Mouse (Mus musculus) lung, postnatal 36 days (tissue): ENCODE data around the gene Mtor.

Experiments used
- DNase-seq: peaks from one replicate; pipeline ENCODE4 v3.0.0; 2022; ENCODE audit warnings: mixed read lengths

Mtor gene

GRCm38 (mm10) chr4:148491448-148491847 is 43.0 kb downstream of the Mtor start:
- DNase-seq, result no peak

DNA sequence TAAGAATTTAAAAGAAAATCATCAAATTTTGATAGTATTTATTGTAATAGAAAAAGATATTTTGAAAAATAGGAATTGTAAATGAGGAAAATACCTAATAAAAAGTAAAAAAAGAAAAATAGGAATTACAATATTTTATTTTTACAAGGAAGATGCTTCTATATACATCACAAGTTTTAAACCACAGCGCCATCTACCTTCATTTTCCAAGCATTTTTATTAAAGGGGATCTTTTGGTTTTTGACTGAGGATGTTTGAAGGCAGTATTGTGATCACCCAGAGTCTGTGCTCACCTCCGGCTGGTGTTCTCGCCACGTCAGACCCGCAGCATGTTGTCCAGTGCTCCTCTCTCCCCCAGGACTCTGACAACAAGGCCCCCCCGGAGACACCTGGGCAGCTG is 46.7 kb downstream of the Mtor start:
- no peak for DNase-seq

GRCm38 (mm10) chr4:148495874-148496689 is 47.7 kb downstream of the Mtor start:
- DNase-seq, result no peak

- DNase-seq, result no peak
Observed at GRCm38 (mm10) chr4:148500410-148500867, 52.0 kb downstream of the Mtor start, which contains the start of gene Angptl7. TSS of gene Angptl7 (minus strand) at chr4:148500460.

DNA sequence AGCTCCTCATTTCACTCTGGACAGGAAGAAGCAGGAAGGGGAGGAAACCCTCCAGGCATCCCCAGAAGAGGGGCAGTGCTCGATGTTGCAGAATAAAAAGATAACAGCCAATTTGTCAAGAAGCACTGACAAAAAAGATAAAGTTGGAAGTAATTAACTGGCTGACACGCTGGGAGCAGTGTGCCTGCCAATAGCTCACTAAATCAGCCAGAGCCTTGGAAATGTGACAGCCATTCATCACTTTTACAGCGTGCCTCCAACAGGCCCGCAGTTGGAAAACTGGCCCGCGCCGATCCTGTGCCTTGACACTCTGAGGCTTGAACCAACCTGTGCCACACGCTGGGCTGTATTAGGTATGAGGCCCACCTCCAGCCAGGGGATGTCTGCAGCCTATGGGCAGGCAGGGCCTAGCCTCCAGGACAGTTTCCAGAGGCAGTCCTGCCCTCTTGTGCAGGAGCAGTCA is 56.1 kb downstream of the Mtor start:
- DNase-seq, result peak; percentile 26

DNA sequence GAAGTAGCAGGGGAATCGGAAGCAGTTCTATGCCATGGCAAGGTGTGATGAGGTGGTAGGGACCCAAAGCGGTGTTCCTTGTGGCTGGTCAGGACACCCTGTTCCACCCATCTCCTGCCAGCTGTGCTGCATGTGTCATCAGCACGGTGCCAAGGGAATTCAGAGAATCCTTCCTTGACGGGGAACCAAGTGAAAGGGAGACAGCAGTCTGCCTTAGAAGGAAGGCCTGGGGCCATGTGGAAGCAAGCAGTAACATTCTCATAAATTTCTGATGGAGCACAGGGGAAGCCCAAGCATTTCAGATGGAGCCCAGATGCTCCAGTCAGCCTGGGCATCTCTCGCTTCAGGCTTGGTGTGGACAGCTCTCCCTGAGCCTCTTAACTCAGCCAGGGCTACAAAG is 59.2 kb downstream of the Mtor start:
- DNase-seq, result peak; percentile 12

DNA sequence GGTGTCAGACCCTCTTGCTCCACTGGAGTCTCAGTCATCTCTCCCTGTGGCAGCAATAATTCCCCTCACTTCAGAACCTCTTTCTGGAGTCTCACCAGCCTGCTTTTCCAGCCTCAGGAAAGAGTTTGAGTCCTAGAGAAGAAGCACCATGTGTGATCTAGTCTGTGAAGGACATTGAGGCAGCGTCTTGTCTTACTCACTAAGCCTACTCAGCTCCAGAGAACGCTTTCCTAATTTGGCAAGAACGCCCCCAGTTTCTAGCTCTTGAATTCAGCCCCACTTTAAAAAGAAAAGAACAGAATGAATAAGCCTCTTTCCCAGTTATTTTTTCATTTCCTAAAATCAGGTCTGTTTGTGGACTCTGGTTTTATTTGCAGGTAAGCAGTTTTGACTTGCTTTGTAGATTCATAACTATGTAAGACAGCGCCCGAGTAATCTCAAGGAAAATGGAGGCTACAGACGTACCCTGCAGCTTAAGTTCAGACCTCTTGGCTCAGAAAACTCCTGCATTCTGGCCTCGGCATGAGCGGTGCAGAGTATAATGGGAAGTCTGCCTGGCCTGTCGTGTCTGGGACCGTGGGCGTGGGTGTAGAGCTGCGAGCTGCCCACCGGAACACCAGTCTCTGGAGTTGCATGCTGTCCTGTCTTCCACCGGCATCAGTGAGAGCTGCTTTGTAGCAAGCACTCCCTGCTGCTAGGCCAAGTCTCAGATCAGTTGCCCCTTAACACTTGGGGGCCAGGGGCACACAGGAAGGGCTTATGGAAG is 59.9 kb downstream of the Mtor start:
- no peak for DNase-seq

DNA sequence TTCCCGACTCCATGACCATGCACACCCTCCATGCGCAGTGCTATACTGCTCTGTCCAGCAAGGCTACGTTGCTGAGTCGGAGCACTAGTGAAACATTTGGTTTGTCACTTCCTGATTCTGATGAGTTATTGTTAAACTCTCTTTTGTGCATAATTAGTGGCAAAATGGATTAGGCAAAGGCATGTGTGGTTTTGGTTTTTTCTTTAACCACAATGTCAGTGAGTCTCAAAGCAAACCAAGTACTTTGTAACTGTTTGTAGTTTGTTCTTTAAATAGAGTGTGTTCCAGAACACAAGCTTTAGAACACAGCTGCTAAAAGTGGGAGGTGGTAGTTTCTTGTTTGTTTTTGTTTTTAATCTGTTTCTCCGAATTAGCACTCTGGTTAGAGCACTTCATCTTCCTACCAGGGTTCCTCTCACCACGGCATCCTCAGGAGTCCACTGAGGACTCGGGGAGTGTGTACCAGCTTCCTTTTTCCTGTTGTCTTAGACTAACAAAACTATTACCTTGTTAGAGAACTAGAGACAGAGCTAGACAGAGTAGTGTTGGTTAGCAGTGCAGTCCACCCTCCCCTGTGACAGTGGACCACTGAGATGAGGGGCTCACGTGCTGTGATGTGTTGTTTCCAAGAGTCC is 61.2 kb downstream of the Mtor start:
- no peak for DNase-seq

- peak; percentile 19 for DNase-seq
Observed at GRCm38 (mm10) chr4:148510691-148511090, 62.3 kb downstream of the Mtor start.

- no peak for DNase-seq
Observed at GRCm38 (mm10) chr4:148511334-148511733, 62.9 kb downstream of the Mtor start.

GRCm38 (mm10) chr4:148513021-148513559 is 64.7 kb downstream of the Mtor start:
- DNase-seq, result no peak

DNA sequence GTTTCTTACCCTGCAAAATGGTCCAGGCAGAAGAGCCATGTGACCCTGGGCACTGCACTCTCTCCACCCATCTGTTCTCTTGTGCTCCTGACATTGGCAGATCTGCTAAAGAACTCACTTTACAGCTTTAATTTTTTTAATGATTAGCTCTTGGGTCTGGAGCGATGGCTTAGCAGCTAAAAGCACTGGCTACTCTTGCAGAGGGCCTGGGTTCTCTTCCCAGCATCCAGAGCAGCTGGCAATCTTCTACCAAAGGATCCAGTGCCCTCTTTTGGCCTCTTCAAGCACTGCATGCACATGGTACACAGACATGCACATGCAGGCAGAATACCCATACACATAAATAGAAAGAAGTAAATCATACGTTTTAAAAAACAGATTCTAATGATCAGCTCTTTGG is 66.9 kb downstream of the Mtor start:
- DNase-seq, result no peak

- no peak for DNase-seq
Observed at GRCm38 (mm10) chr4:148517809-148518208, 69.4 kb downstream of the Mtor start.

DNA sequence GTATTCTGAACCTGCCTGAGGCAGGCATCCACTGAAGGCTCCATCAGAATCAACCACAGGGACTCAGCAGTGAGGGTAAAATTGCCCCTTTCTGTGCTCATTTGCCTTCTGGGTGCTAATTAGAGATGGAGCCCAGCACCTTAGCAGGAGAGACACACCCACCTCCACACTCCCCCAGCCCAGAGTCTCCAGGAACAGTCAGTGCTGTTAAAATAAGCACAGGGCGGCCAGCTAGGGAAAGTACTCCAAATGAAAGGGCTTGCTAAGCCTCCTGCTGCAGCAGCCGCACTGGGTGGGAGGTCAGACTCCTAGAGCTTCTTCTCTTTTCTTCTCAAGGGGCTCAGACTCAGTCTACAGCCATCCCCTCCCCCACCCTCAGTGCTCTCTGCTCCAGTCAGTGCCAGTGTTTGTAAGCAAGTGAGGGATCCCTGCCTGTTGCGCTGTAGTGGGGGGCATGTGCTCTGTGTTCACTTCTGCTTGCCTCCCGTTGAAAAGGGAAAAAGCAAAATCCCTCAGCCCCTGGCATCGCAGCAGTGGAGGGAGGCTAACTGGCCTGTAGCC is 69.9 kb downstream of the Mtor start:
- DNase-seq, result no peak

DNA sequence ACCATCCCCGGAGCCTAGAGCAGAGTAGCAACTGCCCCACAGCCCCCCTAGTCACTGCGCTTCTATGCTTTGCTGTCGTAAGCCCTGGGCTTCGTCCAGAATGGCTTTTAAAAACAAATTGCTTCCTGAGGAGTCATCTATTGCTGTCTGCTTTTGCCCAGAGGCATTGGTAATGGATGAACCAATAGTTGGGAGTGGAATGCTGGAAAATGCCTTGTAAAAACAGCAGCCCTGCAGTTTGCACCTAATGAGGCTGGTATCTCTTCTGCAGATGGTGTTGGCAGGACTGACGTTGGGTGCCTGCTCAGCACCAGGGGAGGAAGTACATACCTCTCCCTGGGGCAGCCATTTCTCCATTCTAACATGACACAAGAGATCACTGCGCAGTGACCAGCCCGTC is 75.1 kb downstream of the Mtor start:
- DNase-seq, result no peak

- no peak for DNase-seq
Observed at GRCm38 (mm10) chr4:148527158-148527910, 78.9 kb downstream of the Mtor start.

DNA sequence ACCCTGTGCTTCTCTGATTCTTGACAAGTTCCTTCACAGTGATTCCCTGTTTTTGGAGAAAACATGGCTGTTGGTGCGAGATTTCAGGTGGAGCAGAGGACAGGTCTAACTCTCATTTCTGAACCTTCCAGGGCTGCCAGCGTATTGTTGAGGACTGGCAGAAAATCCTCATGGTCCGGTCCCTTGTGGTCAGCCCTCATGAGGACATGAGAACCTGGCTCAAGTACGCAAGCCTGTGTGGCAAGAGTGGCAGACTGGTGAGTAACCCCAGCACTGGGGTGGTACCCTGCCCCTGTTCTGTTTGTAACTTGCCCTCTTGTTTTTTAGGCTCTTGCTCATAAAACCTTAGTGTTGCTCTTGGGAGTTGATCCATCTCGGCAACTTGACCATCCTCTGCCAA is 81.9 kb downstream of the Mtor start:
- DNase-seq, result no peak

DNA sequence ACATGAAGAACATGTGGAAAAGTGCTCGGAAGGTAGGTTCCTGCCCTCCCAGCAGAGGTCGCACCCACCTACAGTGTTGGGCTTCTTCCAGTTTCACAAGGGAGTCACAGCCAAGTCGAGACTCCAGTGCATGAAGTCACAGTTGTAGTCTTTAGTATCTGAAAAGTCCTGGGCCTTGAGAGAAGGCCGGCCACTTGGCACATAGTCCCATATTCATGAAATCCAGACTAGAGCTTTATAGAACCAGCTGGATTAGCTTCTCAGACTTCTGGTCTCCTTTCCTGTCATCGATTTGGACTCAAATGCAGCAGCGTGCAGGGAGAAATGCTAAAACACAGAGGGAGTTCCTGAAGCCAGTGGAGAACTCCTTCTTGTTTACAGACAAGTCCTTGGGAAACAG is 82.4 kb downstream of the Mtor start:
- no peak for DNase-seq

GRCm38 (mm10) chr4:148531341-148531740 is 82.9 kb downstream of the Mtor start:
- no peak for DNase-seq

DNA sequence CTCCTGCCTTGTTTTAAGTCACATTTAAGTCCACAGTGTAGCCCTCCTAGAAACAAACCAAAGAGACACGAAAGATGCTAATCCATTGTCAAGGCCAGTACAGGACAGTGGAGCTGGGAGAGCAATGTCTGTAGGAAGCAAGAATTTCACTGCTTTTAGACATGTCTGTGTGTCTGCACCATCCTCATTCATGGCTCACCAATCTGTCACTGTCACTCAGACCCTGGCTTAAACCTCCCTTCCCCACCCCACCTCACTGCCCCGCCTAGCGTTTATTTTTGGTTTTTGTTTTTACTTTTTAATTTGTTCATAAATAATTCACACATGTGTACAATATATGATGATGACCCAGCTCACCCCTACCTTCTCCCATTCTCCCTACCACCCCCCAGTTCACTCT is 84.1 kb downstream of the Mtor start:
- no peak for DNase-seq

GRCm38 (mm10) chr4:148533613-148534328 is 85.4 kb downstream of the Mtor start:
- DNase-seq, result no peak
